Mouse (Mus musculus): Measurements from ENCODE around the gene Hist1h3e. TPM values are rescaled to one million over a fixed set of nuclear protein-coding genes. Genes with fewer than 3 reads are reported as not detected.
A peak's percentile ranks its signal among the peaks of the same experiment; 100 is the strongest.

Hist1h3e gene
- total RNA-seq, 1 experiment from 2014 or later, result 153 TPM

- ATAC-seq (replicated peaks in 1 of 2; ENCODE audit: insufficient read depth in 1 of 2, low FRiP score in 2 of 2, low TSS enrichment in 1 of 2, low read depth in 1 of 2, poor library complexity in 2 of 2, severe bottlenecking in 2 of 2), result peak; percentile 38 to 39
These were observed 28.4 kb downstream of the Hist1h3e start, which contains the start of gene Hist1h2af for GRCm38 (mm10) chr13:23533560-23534367. TSS of gene Hist1h2af (plus strand) at chr13:23533906.

GRCm38 (mm10) chr13:23532262-23533075 lies 29.7 kb downstream of the Hist1h3e start:
- ATAC-seq (replicated peaks in 1 of 2; ENCODE audit: insufficient read depth in 1 of 2, low FRiP score in 2 of 2, low TSS enrichment in 1 of 2, low read depth in 1 of 2, poor library complexity in 2 of 2, severe bottlenecking in 2 of 2), result no peak

- peak; percentile 73 to 77 for ATAC-seq (replicated peaks in 1 of 2; ENCODE audit: insufficient read depth in 1 of 2, low FRiP score in 2 of 2, low TSS enrichment in 1 of 2, low read depth in 1 of 2, poor library complexity in 2 of 2, severe bottlenecking in 2 of 2)
These were observed 31.0 kb downstream of the Hist1h3e start, which contains the start of gene Hist1h4h for GRCm38 (mm10) chr13:23530901-23531875. TSS of gene Hist1h4h (plus strand) at chr13:23531050.

DNA sequence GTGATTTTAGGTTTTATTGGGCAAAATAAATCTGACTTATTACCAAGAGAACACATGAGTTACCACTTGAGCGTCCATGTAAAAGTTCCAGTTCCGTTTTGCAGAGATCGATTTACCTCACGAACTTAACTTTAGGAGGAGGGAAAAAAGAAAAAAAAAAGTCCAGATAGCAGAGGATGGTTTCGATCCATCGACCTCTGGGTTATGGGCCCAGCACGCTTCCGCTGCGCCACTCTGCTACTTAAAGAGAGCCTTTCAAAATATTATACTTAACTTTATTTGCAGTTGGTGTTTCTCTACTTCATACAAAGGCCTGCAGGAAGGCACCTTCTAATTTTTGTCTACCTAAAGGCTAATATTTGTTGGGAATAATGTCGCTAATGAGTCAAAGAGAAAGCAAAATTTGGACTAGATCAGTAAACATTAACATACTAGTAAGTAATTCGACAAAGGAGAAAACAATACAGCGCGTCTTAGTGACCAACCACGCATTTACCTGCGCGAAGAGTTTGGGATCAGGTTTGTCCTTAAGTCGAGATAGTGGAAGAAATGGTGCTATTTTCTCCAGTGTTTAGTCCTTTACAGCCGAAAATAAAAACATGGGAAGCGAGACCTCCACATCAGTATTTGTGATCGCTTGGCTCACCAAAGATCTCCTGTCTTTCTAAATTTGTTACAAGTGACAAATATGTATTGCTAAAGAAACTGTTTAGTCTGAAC lies 31.8 kb downstream of the Hist1h3e start:
- ATAC-seq (replicated peaks in 1 of 2; ENCODE audit: insufficient read depth in 1 of 2, low FRiP score in 2 of 2, low TSS enrichment in 1 of 2, low read depth in 1 of 2, poor library complexity in 2 of 2, severe bottlenecking in 2 of 2), result no peak

GRCm38 (mm10) chr13:23529480-23530165 lies 32.5 kb downstream of the Hist1h3e start:
- ATAC-seq (replicated peaks in 1 of 2; ENCODE audit: insufficient read depth in 1 of 2, low FRiP score in 2 of 2, low TSS enrichment in 1 of 2, low read depth in 1 of 2, poor library complexity in 2 of 2, severe bottlenecking in 2 of 2), result no peak

DNA sequence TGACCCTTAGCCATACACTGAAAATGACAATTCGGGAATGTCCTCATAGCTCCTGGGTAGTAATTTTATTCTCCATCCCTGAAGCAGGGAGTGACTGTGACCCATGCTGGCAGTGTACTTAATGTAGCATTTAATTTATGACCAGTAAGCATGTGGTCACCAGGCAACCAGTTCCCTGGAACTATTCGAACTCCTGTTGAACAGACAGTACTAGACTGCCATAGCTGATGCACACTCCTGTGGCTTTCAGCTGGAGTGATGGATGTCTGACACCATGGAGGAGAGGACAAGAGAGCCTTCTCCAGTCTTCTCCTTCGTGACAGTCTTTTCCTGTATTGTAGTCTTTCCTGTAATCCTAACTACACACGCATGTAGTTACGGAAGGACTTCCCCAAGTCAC lies 33.2 kb downstream of the Hist1h3e start:
- ATAC-seq (replicated peaks in 1 of 2; ENCODE audit: insufficient read depth in 1 of 2, low FRiP score in 2 of 2, low TSS enrichment in 1 of 2, low read depth in 1 of 2, poor library complexity in 2 of 2, severe bottlenecking in 2 of 2), result no peak

DNA sequence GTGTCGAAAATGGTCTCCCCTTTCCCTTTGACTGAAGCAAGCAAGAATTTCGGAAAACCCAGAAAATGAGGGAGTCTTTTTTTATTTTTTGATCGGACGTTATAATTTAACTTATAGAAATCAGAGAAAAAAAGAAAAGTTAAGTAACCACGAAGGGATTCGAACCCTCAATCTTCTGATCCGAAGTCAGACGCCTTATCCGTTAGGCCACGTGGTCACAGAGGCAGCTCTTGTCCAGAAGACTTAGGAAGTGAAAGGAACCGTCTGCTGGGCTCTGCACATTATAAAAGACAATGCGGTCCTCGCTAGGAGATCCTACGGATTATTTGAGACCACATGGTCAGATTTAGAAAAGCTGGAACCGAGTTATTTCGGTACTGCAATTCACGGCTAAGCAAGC lies 35.9 kb downstream of the Hist1h3e start:
- ATAC-seq (replicated peaks in 1 of 2; ENCODE audit: insufficient read depth in 1 of 2, low FRiP score in 2 of 2, low TSS enrichment in 1 of 2, low read depth in 1 of 2, poor library complexity in 2 of 2, severe bottlenecking in 2 of 2), result peak in 1 of 2 experiments; percentile 51; a peak in 3 of 4 replicates

- ATAC-seq (replicated peaks in 1 of 2; ENCODE audit: insufficient read depth in 1 of 2, low FRiP score in 2 of 2, low TSS enrichment in 1 of 2, low read depth in 1 of 2, poor library complexity in 2 of 2, severe bottlenecking in 2 of 2), result no peak
These were observed 36.3 kb downstream of the Hist1h3e start for GRCm38 (mm10) chr13:23525901-23526300.

- peak; percentile 55 to 57 for ATAC-seq (replicated peaks in 1 of 2; ENCODE audit: insufficient read depth in 1 of 2, low FRiP score in 2 of 2, low TSS enrichment in 1 of 2, low read depth in 1 of 2, poor library complexity in 2 of 2, severe bottlenecking in 2 of 2)
These were observed 37.5 kb downstream of the Hist1h3e start for GRCm38 (mm10) chr13:23524654-23525053.

DNA sequence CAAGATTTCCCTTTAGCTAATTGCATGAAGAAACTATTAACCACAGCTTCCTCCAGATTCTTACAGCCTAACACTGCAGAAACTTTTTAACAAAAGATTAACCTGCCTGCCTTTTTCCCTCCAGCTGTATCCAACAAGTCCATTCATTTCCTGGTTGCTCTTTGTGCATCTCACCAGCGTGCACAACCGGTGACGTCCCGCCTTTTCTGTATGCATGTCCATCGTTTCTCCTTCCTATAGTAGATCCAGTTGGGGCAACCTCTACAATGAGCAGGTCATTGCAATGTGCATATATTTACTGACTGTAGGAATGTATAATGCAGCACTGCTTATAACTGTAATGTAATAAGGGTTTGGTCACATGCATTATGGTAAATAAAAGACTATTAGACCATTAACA lies 38.2 kb downstream of the Hist1h3e start:
- ATAC-seq (replicated peaks in 1 of 2; ENCODE audit: insufficient read depth in 1 of 2, low FRiP score in 2 of 2, low TSS enrichment in 1 of 2, low read depth in 1 of 2, poor library complexity in 2 of 2, severe bottlenecking in 2 of 2), result no peak

- peak; percentile 12 to 35; a peak in 1 of 4 replicates for ATAC-seq (replicated peaks in 1 of 2; ENCODE audit: insufficient read depth in 1 of 2, low FRiP score in 2 of 2, low TSS enrichment in 1 of 2, low read depth in 1 of 2, poor library complexity in 2 of 2, severe bottlenecking in 2 of 2)
These were observed 40.5 kb downstream of the Hist1h3e start for GRCm38 (mm10) chr13:23521703-23522102.

DNA sequence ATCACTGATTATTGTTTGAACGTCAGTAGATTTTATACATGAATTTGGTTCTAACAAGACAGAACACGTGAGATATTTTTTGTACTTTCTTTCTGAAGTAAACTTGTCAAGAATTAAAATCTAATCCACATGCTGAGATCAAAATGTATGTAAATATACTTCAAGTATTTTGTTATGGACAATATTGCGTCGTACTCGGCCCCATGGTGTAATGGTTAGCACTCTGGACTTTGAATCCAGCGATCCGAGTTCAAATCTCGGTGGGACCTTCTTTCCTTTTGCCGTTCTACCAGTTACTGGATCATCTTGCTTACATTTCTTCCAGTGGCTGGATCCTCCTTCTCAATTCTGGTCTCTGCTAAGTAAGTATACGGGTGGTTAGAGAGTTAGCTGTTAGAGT lies 42.8 kb downstream of the Hist1h3e start:
- peak in 1 of 2 experiments; percentile 11; a peak in 2 of 4 replicates for ATAC-seq (replicated peaks in 1 of 2; ENCODE audit: insufficient read depth in 1 of 2, low FRiP score in 2 of 2, low TSS enrichment in 1 of 2, low read depth in 1 of 2, poor library complexity in 2 of 2, severe bottlenecking in 2 of 2)

GRCm38 (mm10) chr13:23518885-23519284 lies 43.3 kb downstream of the Hist1h3e start:
- peak; percentile 17 to 26; a peak in 1 of 4 replicates for ATAC-seq (replicated peaks in 1 of 2; ENCODE audit: insufficient read depth in 1 of 2, low FRiP score in 2 of 2, low TSS enrichment in 1 of 2, low read depth in 1 of 2, poor library complexity in 2 of 2, severe bottlenecking in 2 of 2)

GRCm38 (mm10) chr13:23518295-23518603 lies 43.9 kb downstream of the Hist1h3e start:
- no peak for ATAC-seq (replicated peaks in 1 of 2; ENCODE audit: insufficient read depth in 1 of 2, low FRiP score in 2 of 2, low TSS enrichment in 1 of 2, low read depth in 1 of 2, poor library complexity in 2 of 2, severe bottlenecking in 2 of 2)

- ATAC-seq (replicated peaks in 1 of 2; ENCODE audit: insufficient read depth in 1 of 2, low FRiP score in 2 of 2, low TSS enrichment in 1 of 2, low read depth in 1 of 2, poor library complexity in 2 of 2, severe bottlenecking in 2 of 2), result peak; percentile 39 to 54
These were observed 44.4 kb downstream of the Hist1h3e start for GRCm38 (mm10) chr13:23517603-23518294.

Data from hematopoietic stem cell, adult 5-6 weeks (primary cell).